Mouse (Mus musculus): ENCODE results near the gene Rftn1. TPM values are rescaled to one million over a fixed set of nuclear protein-coding genes. Genes with fewer than 3 reads are reported as not detected.

The Rftn1 gene
- polyA plus RNA-seq, 1 experiment from 2014 or later = 15.5 TPM

GRCm38 (mm10) chr17:50101416-50101815 lies 89.1 kb downstream of the Rftn1 start:
- Histone ChIP-seq H3K27me3 (replicated peaks; ENCODE audit: control insufficient read depth, insufficient read depth, low read length) (no peaks in the 10 kb centered on the region), H3K9me3 (ENCODE audit: control insufficient read depth, low read length) (0 out of 2 replicates have a peak, but pooled peaks cover 7% of the 10 kb centered on the region), H3K4me3 (ENCODE audit: low read depth, low read length) (no peak overlapping the region), H3K4me2 (ENCODE audit: low read depth, low read length) (no peak overlapping the region), H3K9ac (ENCODE audit: low read depth, low read length) (no peak overlapping the region), H3K27ac (replicated peaks; ENCODE audit: low read depth, low read length) (no peak overlapping the region), H3K4me1 (ENCODE audit: control insufficient read depth, insufficient read depth, low read length) (peaks cover 10% of the 10 kb centered on the region; the same call in 1 of the 2 replicates), H3K36me3 (ENCODE audit: control insufficient read depth, insufficient read depth, low read length) (no peaks in the 10 kb centered on the region)
- ATAC-seq (ENCODE audit: low read depth) (no peak), DNase-seq (ENCODE audit: low spot score) (no peak)
- 91% methylated on average over 3 of the region's 3 CpGs for WGBS

- H3K36me3 ChIP-seq (ENCODE audit: control insufficient read depth, insufficient read depth, low read length) = no peaks in the 10 kb centered on the region
- H3K9ac ChIP-seq (ENCODE audit: low read depth, low read length) = no peak overlapping the region
- H3K4me3 ChIP-seq (ENCODE audit: low read depth, low read length) = no peak overlapping the region
- H3K27me3 ChIP-seq (replicated peaks; ENCODE audit: control insufficient read depth, insufficient read depth, low read length) = no peaks in the 10 kb centered on the region
- ATAC-seq (ENCODE audit: low read depth) (no peak), DNase-seq (ENCODE audit: low spot score) (no peak)
- 0 out of 2 replicates have a peak, but pooled peaks cover 1% of the 10 kb centered on the region for H3K9me3 ChIP-seq (ENCODE audit: control insufficient read depth, low read length)
- no peak overlapping the region for H3K4me2 ChIP-seq (ENCODE audit: low read depth, low read length)
- no peak overlapping the region for H3K27ac ChIP-seq (replicated peaks; ENCODE audit: low read depth, low read length)
- 61% methylated on average over 12 of the region's 12 CpGs for WGBS
- H3K4me1 ChIP-seq (ENCODE audit: control insufficient read depth, insufficient read depth, low read length) = peaks cover 10% of the 10 kb centered on the region; the same call in 1 of the 2 replicates
These were observed 90.4 kb downstream of the Rftn1 start for GRCm38 (mm10) chr17:50100070-50100469.

GRCm38 (mm10) chr17:50099378-50099777 lies 91.1 kb downstream of the Rftn1 start:
- Histone ChIP-seq H3K4me1 (ENCODE audit: control insufficient read depth, insufficient read depth, low read length) (peaks cover 10% of the 10 kb centered on the region; the same call in 1 of the 2 replicates), H3K4me3 (ENCODE audit: low read depth, low read length) (no peak overlapping the region), H3K9me3 (ENCODE audit: control insufficient read depth, low read length) (no peaks in the 10 kb centered on the region), H3K27ac (replicated peaks; ENCODE audit: low read depth, low read length) (no peak overlapping the region), H3K27me3 (replicated peaks; ENCODE audit: control insufficient read depth, insufficient read depth, low read length) (no peaks in the 10 kb centered on the region), H3K9ac (ENCODE audit: low read depth, low read length) (no peak overlapping the region), H3K36me3 (ENCODE audit: control insufficient read depth, insufficient read depth, low read length) (no peaks in the 10 kb centered on the region), H3K4me2 (ENCODE audit: low read depth, low read length) (no peak overlapping the region)
- 55% methylated on average over 8 of the region's 8 CpGs for WGBS
- ATAC-seq (ENCODE audit: low read depth) (no peak), DNase-seq (ENCODE audit: low spot score) (no peak)

- ATAC-seq (ENCODE audit: low read depth) (no peak), DNase-seq (ENCODE audit: low spot score) (no peak)
- Histone ChIP-seq H3K27ac (replicated peaks; ENCODE audit: low read depth, low read length) (no peak overlapping the region), H3K4me2 (ENCODE audit: low read depth, low read length) (no peak overlapping the region), H3K4me3 (ENCODE audit: low read depth, low read length) (no peak overlapping the region), H3K27me3 (replicated peaks; ENCODE audit: control insufficient read depth, insufficient read depth, low read length) (no peaks in the 10 kb centered on the region), H3K9ac (ENCODE audit: low read depth, low read length) (no peak overlapping the region), H3K4me1 (ENCODE audit: control insufficient read depth, insufficient read depth, low read length) (peaks cover 10% of the 10 kb centered on the region; the same call in 1 of the 2 replicates), H3K36me3 (ENCODE audit: control insufficient read depth, insufficient read depth, low read length) (no peaks in the 10 kb centered on the region), H3K9me3 (ENCODE audit: control insufficient read depth, low read length) (no peaks in the 10 kb centered on the region)
- WGBS = 87% methylated on average over 6 of the region's 6 CpGs
These were observed 92.2 kb downstream of the Rftn1 start for GRCm38 (mm10) chr17:50098297-50098696.

- H3K4me3 ChIP-seq (ENCODE audit: low read depth, low read length) = no peak overlapping the region
- WGBS = 84% methylated on average over 5 of the region's 5 CpGs
- DNase-seq (ENCODE audit: low spot score) (no peak), ATAC-seq (ENCODE audit: low read depth) (no peak)
- no peak overlapping the region for H3K9ac ChIP-seq (ENCODE audit: low read depth, low read length)
- no peaks in the 10 kb centered on the region for H3K27me3 ChIP-seq (replicated peaks; ENCODE audit: control insufficient read depth, insufficient read depth, low read length)
- no peaks in the 10 kb centered on the region for H3K36me3 ChIP-seq (ENCODE audit: control insufficient read depth, insufficient read depth, low read length)
- no peaks in the 10 kb centered on the region for H3K9me3 ChIP-seq (ENCODE audit: control insufficient read depth, low read length)
- peaks cover 10% of the 10 kb centered on the region; the same call in 1 of the 2 replicates for H3K4me1 ChIP-seq (ENCODE audit: control insufficient read depth, insufficient read depth, low read length)
- no peak overlapping the region for H3K4me2 ChIP-seq (ENCODE audit: low read depth, low read length)
- H3K27ac ChIP-seq (replicated peaks; ENCODE audit: low read depth, low read length) = no peak overlapping the region
These were observed 92.6 kb downstream of the Rftn1 start for GRCm38 (mm10) chr17:50097831-50098230.

- WGBS = 90% methylated on average over 4 of the region's 4 CpGs
- H3K9me3 ChIP-seq (ENCODE audit: control insufficient read depth, low read length) = no peaks in the 10 kb centered on the region
- DNase-seq (ENCODE audit: low spot score) (no peak), ATAC-seq (ENCODE audit: low read depth) (no peak)
- H3K4me1 ChIP-seq (ENCODE audit: control insufficient read depth, insufficient read depth, low read length) = peaks cover 14% of the 10 kb centered on the region; the same call in 1 of the 2 replicates
- no peaks in the 10 kb centered on the region for H3K36me3 ChIP-seq (ENCODE audit: control insufficient read depth, insufficient read depth, low read length)
- H3K27ac ChIP-seq (replicated peaks; ENCODE audit: low read depth, low read length) = no peak overlapping the region
- H3K9ac ChIP-seq (ENCODE audit: low read depth, low read length) = no peak overlapping the region
- no peak overlapping the region for H3K4me3 ChIP-seq (ENCODE audit: low read depth, low read length)
- no peaks in the 10 kb centered on the region for H3K27me3 ChIP-seq (replicated peaks; ENCODE audit: control insufficient read depth, insufficient read depth, low read length)
- H3K4me2 ChIP-seq (ENCODE audit: low read depth, low read length) = no peak overlapping the region
These were observed 94.2 kb downstream of the Rftn1 start for GRCm38 (mm10) chr17:50096305-50096704.

GRCm38 (mm10) chr17:50094596-50094995 lies 95.9 kb downstream of the Rftn1 start:
- H3K27me3 ChIP-seq (replicated peaks; ENCODE audit: control insufficient read depth, insufficient read depth, low read length) = no peaks in the 10 kb centered on the region
- H3K4me3 ChIP-seq (ENCODE audit: low read depth, low read length) = no peak overlapping the region
- H3K9ac ChIP-seq (ENCODE audit: low read depth, low read length) = no peak overlapping the region
- DNase-seq (ENCODE audit: low spot score) = no peak
- H3K9me3 ChIP-seq (ENCODE audit: control insufficient read depth, low read length) = no peaks in the 10 kb centered on the region
- no peak overlapping the region for H3K4me2 ChIP-seq (ENCODE audit: low read depth, low read length)
- H3K4me1 ChIP-seq (ENCODE audit: control insufficient read depth, insufficient read depth, low read length) = peaks cover 8% of the 10 kb centered on the region; the same call in 1 of the 2 replicates
- no peak for ATAC-seq (ENCODE audit: low read depth)
- no peak overlapping the region for H3K27ac ChIP-seq (replicated peaks; ENCODE audit: low read depth, low read length)
- H3K36me3 ChIP-seq (ENCODE audit: control insufficient read depth, insufficient read depth, low read length) = no peaks in the 10 kb centered on the region

- no peak for ATAC-seq (ENCODE audit: low read depth)
- WGBS = 82% methylated on average over 5 of the region's 5 CpGs
These were observed 96.4 kb downstream of the Rftn1 start for GRCm38 (mm10) chr17:50094077-50094476.

GRCm38 (mm10) chr17:50093356-50093755 lies 97.1 kb downstream of the Rftn1 start:
- WGBS = 59% methylated on average over 3 of the region's 3 CpGs
- ATAC-seq (ENCODE audit: low read depth) = no peak

More at GRCm38 (mm10) chr17:50094077-50094476, 96.4 kb downstream of the Rftn1 start:
- no peak overlapping the region for H3K4me3 ChIP-seq (ENCODE audit: low read depth, low read length)
- no peaks in the 10 kb centered on the region for H3K27me3 ChIP-seq (replicated peaks; ENCODE audit: control insufficient read depth, insufficient read depth, low read length)
- no peak overlapping the region for H3K9ac ChIP-seq (ENCODE audit: low read depth, low read length)
- no peaks in the 10 kb centered on the region for H3K36me3 ChIP-seq (ENCODE audit: control insufficient read depth, insufficient read depth, low read length)
- H3K9me3 ChIP-seq (ENCODE audit: control insufficient read depth, low read length) = no peaks in the 10 kb centered on the region
- no peak for DNase-seq (ENCODE audit: low spot score)
- H3K4me2 ChIP-seq (ENCODE audit: low read depth, low read length) = no peak overlapping the region
- H3K27ac ChIP-seq (replicated peaks; ENCODE audit: low read depth, low read length) = no peak overlapping the region
- H3K4me1 ChIP-seq (ENCODE audit: control insufficient read depth, insufficient read depth, low read length) = peaks cover 4% of the 10 kb centered on the region; the same call in 1 of the 2 replicates

More at GRCm38 (mm10) chr17:50093356-50093755, 97.1 kb downstream of the Rftn1 start:
- peaks cover 4% of the 10 kb centered on the region; the same call in 1 of the 2 replicates for H3K4me1 ChIP-seq (ENCODE audit: control insufficient read depth, insufficient read depth, low read length)
- DNase-seq (ENCODE audit: low spot score) = no peak
- no peak overlapping the region for H3K4me3 ChIP-seq (ENCODE audit: low read depth, low read length)
- H3K36me3 ChIP-seq (ENCODE audit: control insufficient read depth, insufficient read depth, low read length) = no peaks in the 10 kb centered on the region
- no peaks in the 10 kb centered on the region for H3K9me3 ChIP-seq (ENCODE audit: control insufficient read depth, low read length)
- H3K9ac ChIP-seq (ENCODE audit: low read depth, low read length) = no peak overlapping the region
- H3K27me3 ChIP-seq (replicated peaks; ENCODE audit: control insufficient read depth, insufficient read depth, low read length) = no peaks in the 10 kb centered on the region
- no peak overlapping the region for H3K4me2 ChIP-seq (ENCODE audit: low read depth, low read length)
- H3K27ac ChIP-seq (replicated peaks; ENCODE audit: low read depth, low read length) = no peak overlapping the region

All from embryonic facial prominence, embryonic 14.5 days (tissue).